Mouse (Mus musculus) MEL (cell line): ENCODE measurements around the gene Nme7.

Source experiments
- CTCF ChIP-seq, 3 experiments: IDR thresholded peaks in 2 of 3; conservative IDR thresholded peaks in 1 of 3; 2 replicates each; pipeline ENCODE4 v1.5.1; 2011 to 2012; ENCODE audit warnings: low read length in 3 of 3, low read depth in 2 of 3, mild to moderate bottlenecking in 2 of 3, improper control_type of control experiment in 1 of 3, inconsistent platforms in 1 of 3, mixed read lengths in 1 of 3, moderate library complexity in 1 of 3; ENCODE audit not compliant: control insufficient read depth in 1 of 3, insufficient read depth in 1 of 3, poor library complexity in 1 of 3, severe bottlenecking in 1 of 3
- E2F4 ChIP-seq: IDR thresholded peaks from 2 replicates; pipeline ENCODE4 v1.6.1; 2011; ENCODE audit warnings: low read depth, low read length, improper control_type of control experiment, borderline replicate concordance
- GATA1 ChIP-seq: IDR thresholded peaks from 2 replicates; pipeline ENCODE4 v1.6.1; 2011; ENCODE audit warnings: low read depth, low read length, improper control_type of control experiment
- MYB ChIP-seq: IDR thresholded peaks from 2 replicates; pipeline ENCODE4 v1.6.1; 2011; ENCODE audit warnings: mild to moderate bottlenecking, low read depth, low read length, improper control_type of control experiment
- NELFE ChIP-seq: IDR thresholded peaks from 2 replicates; pipeline ENCODE4 v1.6.1; 2011; ENCODE audit warnings: low read depth, low read length, improper control_type of control experiment
- POLR2A ChIP-seq, 2 experiments: IDR thresholded peaks; 2 replicates each; pipeline ENCODE4 v1.6.1; 2011 to 2012; ENCODE audit warnings: low read length in 2 of 2, mild to moderate bottlenecking in 2 of 2, control low read depth in 1 of 2, improper control_type of control experiment in 1 of 2, low read depth in 1 of 2, moderate library complexity in 1 of 2; ENCODE audit not compliant: control insufficient read depth in 1 of 2, insufficient read depth in 1 of 2, poor library complexity in 1 of 2
- POLR2AphosphoS2 ChIP-seq: IDR thresholded peaks from 2 replicates; pipeline ENCODE4 v1.6.1; 2011; ENCODE audit warnings: low read length, improper control_type of control experiment
- TAL1 ChIP-seq: IDR thresholded peaks from 2 replicates; pipeline ENCODE4 v1.6.1; 2012; ENCODE audit warnings: mild to moderate bottlenecking, inconsistent platforms, low read length, moderate library complexity, mixed read lengths

GRCm38 (mm10) chr1:164273659-164274058 lies 30.3 kb upstream of the Nme7 start:
- no peak for TF ChIP-seq MYB
- no peak for TF ChIP-seq CTCF (IDR thresholded peaks at IDR 0.05 in 2 of 3, conservative IDR thresholded peaks at IDR 0.05 in 1 of 3; ENCODE audit: control insufficient read depth in 1 of 3, insufficient read depth in 1 of 3, low read depth in 2 of 3, low read length in 3 of 3, poor library complexity in 1 of 3, severe bottlenecking in 1 of 3)
- no peak for TF ChIP-seq POLR2A (IDR thresholded peaks at IDR 0.05; ENCODE audit: control insufficient read depth in 1 of 2, insufficient read depth in 1 of 2, low read depth in 1 of 2, low read length in 2 of 2, poor library complexity in 1 of 2)
- no peak for TF ChIP-seq NELFE
- no peak for TF ChIP-seq TAL1
- no peak for TF ChIP-seq GATA1
- no peak for TF ChIP-seq E2F4
- no peak for TF ChIP-seq POLR2AphosphoS2
